Mouse (Mus musculus) CH12.LX (cell line): ENCODE results near the gene Dido1. TPM values are rescaled to one million over a fixed set of nuclear protein-coding genes. Genes with fewer than 3 reads are reported as not detected.

Experiments used
- DNase-seq: peaks from one replicate; pipeline ENCODE4 v3.0.0-alpha.2; 2013; ENCODE audit errors: extremely low read depth
- H3K27ac ChIP-seq: 2 replicates; pipeline ENCODE4 v1.5.1; 2012; ENCODE audit warnings: low read depth, mild to moderate bottlenecking, control low read depth, moderate library complexity; ENCODE audit not compliant: insufficient read depth
- H3K27me3 ChIP-seq: replicated peaks from 2 replicates; pipeline ENCODE3; 2012; ENCODE audit warnings: inconsistent platforms
- H3K36me3 ChIP-seq, 2 experiments: replicated peaks in 1 of 2; 2 replicates each; pipeline versions ENCODE3 to v1.6.1; 2012; ENCODE audit warnings: inconsistent platforms in 1 of 2, low read length in 1 of 2, mild to moderate bottlenecking in 1 of 2, mixed read lengths in 1 of 2, moderate library complexity in 1 of 2; ENCODE audit not compliant: control insufficient read depth in 1 of 2, insufficient read depth in 1 of 2
- H3K4me1 ChIP-seq, 2 experiments: 2 replicates each; pipeline ENCODE4 v1.6.1; 2012; ENCODE audit warnings: inconsistent platforms in 1 of 2, moderate library complexity in 1 of 2; ENCODE audit not compliant: insufficient read depth in 2 of 2, control insufficient read depth in 1 of 2
- H3K4me2 ChIP-seq: 2 replicates; pipeline ENCODE4 v1.6.1; 2012; ENCODE audit warnings: low read depth, mild to moderate bottlenecking, control low read depth; ENCODE audit not compliant: poor library complexity, insufficient read depth, severe bottlenecking
- H3K4me3 ChIP-seq, 3 experiments: fragments of 150-350 bp in 1 of 3; sonication (generic) in 1 of 3; replicated peaks in 1 of 3; 2 replicates each; pipeline versions ENCODE3 to v1.5.1; 2011 to 2012; ENCODE audit warnings: low read depth in 2 of 3, low read length in 2 of 3, mild to moderate bottlenecking in 2 of 3, moderate library complexity in 2 of 3, control low read depth in 1 of 3, improper control_type of control experiment in 1 of 3, inconsistent platforms in 1 of 3, mixed read lengths in 1 of 3; ENCODE audit not compliant: poor library complexity in 1 of 3
- H3K79me2 ChIP-seq: replicated peaks from 2 replicates; pipeline ENCODE4 v1.6.1; 2012; ENCODE audit warnings: mild to moderate bottlenecking, moderate library complexity; ENCODE audit not compliant: control insufficient read depth, poor library complexity, insufficient read depth, severe bottlenecking; ENCODE audit errors: extremely low read depth
- H3K9ac ChIP-seq: 2 replicates; pipeline ENCODE4 v1.6.1; 2012; ENCODE audit warnings: low read depth, mild to moderate bottlenecking, control low read depth, moderate library complexity; ENCODE audit not compliant: insufficient read depth
- H3K9me3 ChIP-seq: replicated peaks from 2 replicates; pipeline ENCODE3; 2012; ENCODE audit warnings: low read length, inconsistent platforms, mixed read lengths
- BHLHE40 ChIP-seq: IDR thresholded peaks from 2 replicates; pipeline ENCODE4 v1.6.1; 2011; ENCODE audit warnings: mild to moderate bottlenecking, low read depth, low read length, improper control_type of control experiment
- CHD1 ChIP-seq: IDR thresholded peaks from 2 replicates; pipeline ENCODE4 v1.6.1; 2012; ENCODE audit warnings: low read depth, low read length, improper control_type of control experiment, inconsistent platforms
- CHD2 ChIP-seq: IDR thresholded peaks from 2 replicates; pipeline ENCODE4 v1.6.1; 2011; ENCODE audit warnings: low read length, improper control_type of control experiment
- CTCF ChIP-seq, 2 experiments: IDR thresholded peaks in 1 of 2; conservative IDR thresholded peaks in 1 of 2; 2 replicates each; pipeline ENCODE4 v1.5.1; 2011 to 2012; ENCODE audit warnings: low read depth in 2 of 2, low read length in 2 of 2, improper control_type of control experiment in 1 of 2, inconsistent platforms in 1 of 2, mild to moderate bottlenecking in 1 of 2, moderate library complexity in 1 of 2
- E2F4 ChIP-seq: IDR thresholded peaks from 2 replicates; pipeline ENCODE4 v1.6.1; 2011; ENCODE audit warnings: low read depth, low read length, improper control_type of control experiment; ENCODE audit not compliant: insufficient replicate concordance
- ELF1 ChIP-seq: IDR thresholded peaks from 2 replicates; pipeline ENCODE4 v1.6.1; 2014; ENCODE audit warnings: low read depth, mild to moderate bottlenecking, inconsistent platforms, low read length, improper control_type of control experiment
- EP300 ChIP-seq: IDR thresholded peaks from 2 replicates; pipeline ENCODE4 v1.6.1; 2011; ENCODE audit warnings: low read length, improper control_type of control experiment
- ETS1 ChIP-seq: conservative IDR thresholded peaks from 2 replicates; pipeline ENCODE4 v1.6.1; 2012; ENCODE audit warnings: low read depth, mild to moderate bottlenecking, inconsistent platforms, low read length, improper control_type of control experiment, moderate library complexity
- GABPA ChIP-seq: IDR thresholded peaks from 2 replicates; pipeline ENCODE4 v1.6.1; 2012; ENCODE audit warnings: low read depth, low read length, improper control_type of control experiment, inconsistent platforms; ENCODE audit not compliant: insufficient replicate concordance
- HCFC1 ChIP-seq: IDR thresholded peaks from 2 replicates; pipeline ENCODE4 v1.6.1; 2012; ENCODE audit warnings: low read depth, mild to moderate bottlenecking, inconsistent platforms, low read length, improper control_type of control experiment
- IRF4 ChIP-seq: IDR thresholded peaks from 2 replicates; pipeline ENCODE4 v1.6.1; 2014; ENCODE audit warnings: low read depth, mild to moderate bottlenecking, inconsistent platforms, low read length, improper control_type of control experiment
- JUN ChIP-seq: IDR thresholded peaks from 2 replicates; pipeline ENCODE4 v1.6.1; 2011; ENCODE audit warnings: low read depth, mild to moderate bottlenecking, low read length, improper control_type of control experiment, moderate library complexity; ENCODE audit not compliant: insufficient read depth
- JUND ChIP-seq: conservative IDR thresholded peaks from 2 replicates; pipeline ENCODE4 v1.6.1; 2011; ENCODE audit warnings: low read depth, low read length, improper control_type of control experiment
- KAT2A ChIP-seq: IDR thresholded peaks from 2 replicates; pipeline ENCODE4 v1.6.1; 2012; ENCODE audit warnings: low read length, improper control_type of control experiment, inconsistent platforms; ENCODE audit not compliant: insufficient replicate concordance
- MAFK ChIP-seq: IDR thresholded peaks from 2 replicates; pipeline ENCODE4 v1.6.1; 2011; ENCODE audit warnings: low read length, improper control_type of control experiment; ENCODE audit not compliant: insufficient replicate concordance
- MAX ChIP-seq: IDR thresholded peaks from 2 replicates; pipeline ENCODE4 v1.6.1; 2011; ENCODE audit warnings: low read length, improper control_type of control experiment
- MAZ ChIP-seq: IDR thresholded peaks from 2 replicates; pipeline ENCODE4 v1.6.1; 2012; ENCODE audit warnings: low read depth, mild to moderate bottlenecking, inconsistent platforms, low read length, improper control_type of control experiment, moderate library complexity
- MEF2A ChIP-seq: IDR thresholded peaks from 2 replicates; pipeline ENCODE4 v1.6.1; 2014; ENCODE audit warnings: low read depth, mild to moderate bottlenecking, inconsistent platforms, low read length, improper control_type of control experiment, borderline replicate concordance
- MXI1 ChIP-seq: IDR thresholded peaks from 2 replicates; pipeline ENCODE4 v1.6.1; 2011; ENCODE audit warnings: mild to moderate bottlenecking, low read depth, low read length, improper control_type of control experiment
- MYC ChIP-seq: IDR thresholded peaks from 2 replicates; pipeline ENCODE4 v1.6.1; 2011; ENCODE audit warnings: low read depth, mild to moderate bottlenecking, improper control_type of control experiment, low read length
- NELFE ChIP-seq: IDR thresholded peaks from 2 replicates; pipeline ENCODE4 v1.6.1; 2011; ENCODE audit warnings: low read depth, low read length, improper control_type of control experiment
- NRF1 ChIP-seq: IDR thresholded peaks from 2 replicates; pipeline ENCODE4 v1.6.1; 2014; ENCODE audit warnings: low read depth, mild to moderate bottlenecking, inconsistent platforms, low read length, improper control_type of control experiment, moderate library complexity
- PAX5 ChIP-seq: IDR thresholded peaks from 2 replicates; pipeline ENCODE4 v1.6.1; 2012; ENCODE audit warnings: low read length, inconsistent platforms, mixed read lengths
- POLR2A ChIP-seq: IDR thresholded peaks from 2 replicates; pipeline ENCODE4 v1.6.1; 2011; ENCODE audit warnings: low read depth, mild to moderate bottlenecking, improper control_type of control experiment, low read length
- POLR2AphosphoS2 ChIP-seq: IDR thresholded peaks from 2 replicates; pipeline ENCODE4 v1.6.1; 2011; ENCODE audit warnings: low read depth, low read length, improper control_type of control experiment
- RAD21 ChIP-seq: IDR thresholded peaks from 2 replicates; pipeline ENCODE4 v1.6.1; 2011; ENCODE audit warnings: low read depth, mild to moderate bottlenecking, low read length, improper control_type of control experiment, moderate library complexity
- RCOR1 ChIP-seq: conservative IDR thresholded peaks from 2 replicates; pipeline ENCODE4 v1.6.1; 2012; ENCODE audit warnings: low read depth, mild to moderate bottlenecking, inconsistent platforms, low read length, improper control_type of control experiment
- SIN3A ChIP-seq: IDR thresholded peaks from 2 replicates; pipeline ENCODE4 v1.6.1; 2012; ENCODE audit warnings: low read length, improper control_type of control experiment, inconsistent platforms
- SMC3 ChIP-seq: IDR thresholded peaks from 2 replicates; pipeline ENCODE4 v1.6.1; 2011; ENCODE audit warnings: low read depth, low read length, improper control_type of control experiment
- TCF12 ChIP-seq: IDR thresholded peaks from 2 replicates; pipeline ENCODE4 v1.6.1; 2014; ENCODE audit warnings: low read depth, mild to moderate bottlenecking, inconsistent platforms, low read length, improper control_type of control experiment
- UBTF ChIP-seq: IDR thresholded peaks from 2 replicates; pipeline ENCODE4 v1.6.1; 2012; ENCODE audit warnings: low read depth, mild to moderate bottlenecking, inconsistent platforms, low read length, improper control_type of control experiment, moderate library complexity
- USF1 ChIP-seq: IDR thresholded peaks from 2 replicates; pipeline ENCODE4 v1.6.1; 2014; ENCODE audit warnings: low read depth, mild to moderate bottlenecking, inconsistent platforms, low read length, improper control_type of control experiment
- USF2 ChIP-seq: conservative IDR thresholded peaks from 2 replicates; pipeline ENCODE4 v1.6.1; 2011; ENCODE audit warnings: low read depth, low read length, improper control_type of control experiment
- ZC3H11A ChIP-seq: IDR thresholded peaks from 2 replicates; pipeline ENCODE4 v1.6.1; 2012; ENCODE audit warnings: low read depth, mild to moderate bottlenecking, inconsistent platforms, low read length, improper control_type of control experiment
- ZKSCAN1 ChIP-seq: IDR thresholded peaks from 2 replicates; pipeline ENCODE4 v1.6.1; 2012; ENCODE audit warnings: low read depth, inconsistent platforms, low read length, improper control_type of control experiment, borderline replicate concordance
- ZMIZ1 ChIP-seq: IDR thresholded peaks from 2 replicates; pipeline ENCODE4 v1.6.1; 2012; ENCODE audit warnings: low read depth, mild to moderate bottlenecking, inconsistent platforms, low read length, improper control_type of control experiment
- ZNF384 ChIP-seq: IDR thresholded peaks from 2 replicates; pipeline ENCODE4 v1.6.1; 2012; ENCODE audit warnings: low read depth, low read length, improper control_type of control experiment, inconsistent platforms
- dilution Hi-C: fragments of 300-500 bp; cut with MboI; formaldehyde crosslinking; loops from 2 replicates; pipeline ENCODE4 v1.14.3; 2020; ENCODE audit warnings: low sequenced_read_pairs; ENCODE audit not compliant: extremely low pct_unique_long_range_greater_than_20kb, extremely low pct_ligation_motif_present
- in situ Hi-C: fragments of 300-500 bp; cut with MboI; formaldehyde crosslinking; loops from 3 replicates; pipeline ENCODE4 v1.14.3; 2019; ENCODE audit warnings: low sequenced_read_pairs, low pct_ligation_motif_present, low pct_unique_long_range_greater_than_20kb, mixed read lengths
- polyA plus RNA-seq: library from polyadenylated mRNA; unstranded; fragments of >175 nt; gene quantifications from 2 replicates; pipeline ENCODE4 v1.2.1, GENCODE M21; 2012; ENCODE audit warnings: low read depth; ENCODE audit not compliant: insufficient read length
- total RNA-seq, 2 experiments: library from RNA; depleted of rRNA; stranded (reverse); fragments of 300-350 nt in 1 of 2; fragments of >200 nt in 1 of 2; gene quantifications; 2 replicates each; pipeline ENCODE4 v1.2.3; 2012 to 2014

Gene Dido1
- total and polyA plus RNA-seq, 3 experiments, result 16.4 to 25.0 (median 24.9) TPM

GRCm38 (mm10) chr2:180701767-180702621 lies 7.8 kb downstream of the Dido1 start:
- H3K36me3 ChIP-seq, result peaks cover 0 to 25% of the 10 kb centered on the region in 2 experiments
- H3K27ac ChIP-seq, result peak overlapping the region; percentile 26
- peak; percentile 84 for DNase-seq
- peaks cover 92% of the 10 kb centered on the region for H3K79me2 ChIP-seq
- no peaks in the 10 kb centered on the region for H3K27me3 ChIP-seq
- H3K4me2 ChIP-seq, result peak overlapping the region; percentile 12
- dilution Hi-C loops, result no loop called here
- H3K4me1 ChIP-seq, result peaks cover 20 to 71% of the 10 kb centered on the region in 2 experiments
- H3K4me3 ChIP-seq, result peak overlapping the region; percentile 63 to 92 (median 79)
- no peaks in the 10 kb centered on the region for H3K9me3 ChIP-seq
- in situ Hi-C loops, result loop anchor here (25.0 kb wide), 1 partner anchor 660 kb away; the partner anchor contains the start of genes Arfrp1 and Zgpat
- H3K9ac ChIP-seq, result peak overlapping the region; percentile 99
- TF ChIP-seq JUND, result no peak
- TF ChIP-seq POLR2A, result peak; percentile 86
- no peak; the same call in 1 of the 2 replicates for TF ChIP-seq CHD1
- TF ChIP-seq MYC, result peak; percentile 45; the same call in 1 of the 2 replicates
- 0 out of 2 replicates have a peak, but pooled peaks have one; percentile 24 for TF ChIP-seq MEF2A
- peak; percentile 80; the same call in 1 of the 2 replicates for TF ChIP-seq KAT2A
- TF ChIP-seq NRF1, result peak; percentile 89
- 0 out of 2 replicates have a peak, but pooled peaks have one; percentile 5 for TF ChIP-seq RCOR1
- no peak for TF ChIP-seq ZC3H11A
- peak; percentile 69; the same call in 1 of the 2 replicates for TF ChIP-seq ZMIZ1
- no peak for TF ChIP-seq GABPA
- TF ChIP-seq NELFE, result no peak; the same call in 1 of the 2 replicates
- TF ChIP-seq SMC3, result no peak
- peak; percentile 89 for TF ChIP-seq SIN3A
- TF ChIP-seq MAZ, result 0 out of 2 replicates have a peak, but pooled peaks have one; percentile 48
- TF ChIP-seq ETS1, result peak; percentile 6; the same call in 1 of the 2 replicates
- TF ChIP-seq CTCF (conservative IDR thresholded peaks at IDR 0.05 in 1 of 2, IDR thresholded peaks at IDR 0.05 in 1 of 2; ENCODE audit: low read depth in 2 of 2, low read length in 2 of 2), result no peak; a peak in 1 of 4 replicates
- TF ChIP-seq E2F4, result 0 out of 2 replicates have a peak, but pooled peaks have one; percentile 44
- peak; percentile 69 for TF ChIP-seq MXI1
- TF ChIP-seq CHD2, result peak; percentile 37; the same call in 1 of the 2 replicates
- TF ChIP-seq BHLHE40, result 0 out of 2 replicates have a peak, but pooled peaks have one; percentile 2
- peak; percentile 57 for TF ChIP-seq UBTF
- TF ChIP-seq IRF4, result peak; percentile 3; the same call in 1 of the 2 replicates
- TF ChIP-seq PAX5, result no peak
- no peak for TF ChIP-seq USF1
- peak; percentile 94 for TF ChIP-seq POLR2AphosphoS2
- peak; percentile 83 for TF ChIP-seq TCF12
- TF ChIP-seq ELF1, result peak; percentile 92
- TF ChIP-seq ZNF384, result no peak
- peak; percentile 86 for TF ChIP-seq HCFC1
- TF ChIP-seq USF2, result no peak
- TF ChIP-seq EP300, result no peak
- peak; percentile 69 for TF ChIP-seq MAX
- no peak for TF ChIP-seq MAFK
- TF ChIP-seq JUN, result no peak
- no peak for TF ChIP-seq RAD21
- no peak; the same call in 1 of the 2 replicates for TF ChIP-seq ZKSCAN1
